Mouse (Mus musculus) bone marrow macrophage, adult 2 months (primary cell): Measurements from ENCODE around the gene Mtg1.

Experiments
- CTCF ChIP-seq: IDR thresholded peaks from 2 replicates; pipeline ENCODE4 v1.5.1; 2012; ENCODE audit warnings: low read depth, mild to moderate bottlenecking, low read length, moderate library complexity
- POLR2A ChIP-seq: IDR thresholded peaks from 2 replicates; pipeline ENCODE4 v1.6.1; 2012; ENCODE audit warnings: mild to moderate bottlenecking, low read depth, low read length, borderline replicate concordance

GRCm38 (mm10) chr7:140126022-140126350 is 11.4 kb upstream of the Mtg1 start:
- TF ChIP-seq POLR2A (no peak), CTCF (no peak)
